Mouse (Mus musculus): ENCODE measurements at regions not wholly inside any gene's neighbourhood (a gene's known extent, or its start where the extent isn't known, plus 50 kb on each side); places are given as distances from the start of the nearest gene placed in this dataset.
A peak's percentile ranks its signal among the peaks of the same experiment; 100 is the strongest.

GRCm38 (mm10) chr7:94046029-94046428, 966.4 kb downstream of the Fam181b start:
- Histone ChIP-seq H3K27me3 (ENCODE audit: insufficient read depth, low read length) (no peaks in the 10 kb centered on the region), H3K27ac (ENCODE audit: low read depth, low read length) (no peak overlapping the region), H3K4me1 (ENCODE audit: insufficient read depth, low read length) (no peaks in the 10 kb centered on the region), H3K4me3 (ENCODE audit: low read depth, low read length) (no peak overlapping the region), H3K4me2 (ENCODE audit: low read depth, low read length, poor library complexity, severe bottlenecking) (no peak overlapping the region), H3K36me3 (ENCODE audit: insufficient read depth, low read length) (no peaks in the 10 kb centered on the region), H3K9ac (replicated peaks; ENCODE audit: low read length, poor library complexity, severe bottlenecking) (no peak overlapping the region), H3K9me3 (ENCODE audit: low read length) (no peaks in the 10 kb centered on the region)
- ATAC-seq (ENCODE audit: low FRiP score) (no peak), DNase-seq (ENCODE audit: low spot score) (peak; percentile 46)
- TF ChIP-seq CTCF (IDR thresholded peaks at IDR 0.05): peak; percentile 81
- 15% methylated on average over 1 of the region's 1 CpGs for WGBS

GRCm38 (mm10) chr7:94061814-94062545, 982.3 kb downstream of the Fam181b start:
- WGBS: 85% methylated on average over 3 of the region's 3 CpGs

More at GRCm38 (mm10) chr7:94061814-94062545, 982.3 kb downstream of the Fam181b start:
- ATAC-seq (ENCODE audit: low FRiP score) (no peak), DNase-seq (ENCODE audit: low spot score) (no peak)
- Histone ChIP-seq H3K9me3 (ENCODE audit: low read length) (no peaks in the 10 kb centered on the region), H3K4me2 (ENCODE audit: low read depth, low read length, poor library complexity, severe bottlenecking) (no peak overlapping the region), H3K36me3 (ENCODE audit: insufficient read depth, low read length) (no peaks in the 10 kb centered on the region), H3K27me3 (ENCODE audit: insufficient read depth, low read length) (no peaks in the 10 kb centered on the region), H3K27ac (ENCODE audit: low read depth, low read length) (no peak overlapping the region), H3K9ac (replicated peaks; ENCODE audit: low read length, poor library complexity, severe bottlenecking) (no peak overlapping the region), H3K4me1 (ENCODE audit: insufficient read depth, low read length) (no peaks in the 10 kb centered on the region), H3K4me3 (ENCODE audit: low read depth, low read length) (no peak overlapping the region)
- TF ChIP-seq CTCF (IDR thresholded peaks at IDR 0.05): no peak

All from midbrain, postnatal 0 days (tissue).